Mouse (Mus musculus): ENCODE measurements around the gene Car11. TPM values are rescaled to one million over a fixed set of nuclear protein-coding genes. Genes with fewer than 3 reads are reported as not detected.

Gene Car11
- total and polyA plus RNA-seq, 3 experiments = 0.77 to 1.5 TPM; not detected in 1

DNA sequence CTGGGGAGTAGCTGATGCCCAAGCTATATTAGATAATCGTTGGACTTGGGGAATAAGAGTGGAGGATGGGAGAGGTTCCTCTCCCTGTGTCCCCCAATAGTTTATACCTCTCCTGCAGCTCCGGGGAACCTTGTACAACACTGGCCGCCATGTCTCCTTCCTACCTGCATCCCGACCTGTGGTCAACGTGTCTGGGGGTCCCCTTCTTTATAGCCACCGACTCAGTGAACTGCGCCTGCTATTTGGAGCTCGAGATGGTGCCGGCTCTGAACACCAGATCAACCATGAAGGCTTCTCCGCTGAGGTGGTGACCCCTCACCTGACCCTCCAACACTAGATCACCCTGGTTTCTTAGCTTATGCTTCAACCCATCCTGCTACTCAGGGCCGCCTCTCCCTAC, 2.7 kb downstream of the Car11 start:
- Histone ChIP-seq H3K4me1 (ENCODE audit: control insufficient read depth in 1 of 2, insufficient read depth in 2 of 2, low read length in 2 of 2) (peaks cover 0 to 6% of the 10 kb centered on the region in 2 experiments; a peak in 2 of 4 replicates), H3K27ac (ENCODE audit: control insufficient read depth, low read depth, low read length) (no peak overlapping the region), H3K27me3 (ENCODE audit: control insufficient read depth in 1 of 2, insufficient read depth in 2 of 2, low read length in 2 of 2) (peaks cover 0 to 4% of the 10 kb centered on the region in 2 experiments; a peak in 2 of 4 replicates), H3K9ac (ENCODE audit: control insufficient read depth, low read depth, low read length, poor library complexity, severe bottlenecking) (no peak overlapping the region), H3K36me3 (ENCODE audit: control insufficient read depth in 1 of 2, insufficient read depth in 2 of 2, low read length in 2 of 2) (no peaks in the 10 kb centered on the region), H3K79me2 (ENCODE audit: control insufficient read depth, insufficient read depth, low read length, poor library complexity) (peaks cover 7% of the 10 kb centered on the region), H3K4me3 (ENCODE audit: control insufficient read depth in 1 of 2, insufficient read depth in 1 of 2, low read depth in 2 of 2, low read length in 2 of 2) (no peak overlapping the region), H3K9me3 (replicated peaks; ENCODE audit: insufficient read depth, low read length) (no peaks in the 10 kb centered on the region)
- DNase-seq (ENCODE audit: low read depth, low spot score) = no peak
- no peak for TF ChIP-seq NRF1 (IDR thresholded peaks at IDR 0.05; ENCODE audit: insufficient read depth, low read depth, low read length, poor library complexity, severe bottlenecking)
- TF ChIP-seq JUND (IDR thresholded peaks at IDR 0.05; ENCODE audit: low read depth, low read length) = no peak
- TF ChIP-seq ELF1 (IDR thresholded peaks at IDR 0.05; ENCODE audit: low read depth, low read length) = no peak
- TF ChIP-seq USF2 (IDR thresholded peaks at IDR 0.05; ENCODE audit: borderline replicate concordance in 1 of 2, insufficient read depth in 1 of 2, low read depth in 1 of 2, low read length in 2 of 2) = no peak
- TF ChIP-seq NELFE (IDR thresholded peaks at IDR 0.05; ENCODE audit: low read depth, low read length) = no peak
- TF ChIP-seq SMC3 (IDR thresholded peaks at IDR 0.05; ENCODE audit: low read depth, low read length) = no peak
- TF ChIP-seq POLR2AphosphoS5 (IDR thresholded peaks at IDR 0.05; ENCODE audit: borderline replicate concordance, low read depth, low read length) = no peak
- no peak for TF ChIP-seq TCF12 (IDR thresholded peaks at IDR 0.05; ENCODE audit: low read depth, low read length)
- no peak for TF ChIP-seq MAFK (IDR thresholded peaks at IDR 0.05; ENCODE audit: borderline replicate concordance, low read depth, low read length)
- TF ChIP-seq POLR2AphosphoS2 (IDR thresholded peaks at IDR 0.05; ENCODE audit: low read length) = no peak
- no peak for TF ChIP-seq ZC3H11A (IDR thresholded peaks at IDR 0.05; ENCODE audit: low read depth, low read length)
- no peak for TF ChIP-seq ZNF384 (IDR thresholded peaks at IDR 0.05; ENCODE audit: low read depth, low read length)
- no peak for TF ChIP-seq HCFC1 (IDR thresholded peaks at IDR 0.05; ENCODE audit: low read depth, low read length)
- no peak for TF ChIP-seq RAD21 (IDR thresholded peaks at IDR 0.05; ENCODE audit: low read depth, low read length)
- TF ChIP-seq KAT2A (conservative IDR thresholded peaks at IDR 0.05; ENCODE audit: low read depth, low read length) = no peak
- TF ChIP-seq ZMIZ1 (IDR thresholded peaks at IDR 0.05; ENCODE audit: low read depth, low read length) = no peak
- no peak for TF ChIP-seq RCOR1 (IDR thresholded peaks at IDR 0.05; ENCODE audit: low read depth, low read length)

DNA sequence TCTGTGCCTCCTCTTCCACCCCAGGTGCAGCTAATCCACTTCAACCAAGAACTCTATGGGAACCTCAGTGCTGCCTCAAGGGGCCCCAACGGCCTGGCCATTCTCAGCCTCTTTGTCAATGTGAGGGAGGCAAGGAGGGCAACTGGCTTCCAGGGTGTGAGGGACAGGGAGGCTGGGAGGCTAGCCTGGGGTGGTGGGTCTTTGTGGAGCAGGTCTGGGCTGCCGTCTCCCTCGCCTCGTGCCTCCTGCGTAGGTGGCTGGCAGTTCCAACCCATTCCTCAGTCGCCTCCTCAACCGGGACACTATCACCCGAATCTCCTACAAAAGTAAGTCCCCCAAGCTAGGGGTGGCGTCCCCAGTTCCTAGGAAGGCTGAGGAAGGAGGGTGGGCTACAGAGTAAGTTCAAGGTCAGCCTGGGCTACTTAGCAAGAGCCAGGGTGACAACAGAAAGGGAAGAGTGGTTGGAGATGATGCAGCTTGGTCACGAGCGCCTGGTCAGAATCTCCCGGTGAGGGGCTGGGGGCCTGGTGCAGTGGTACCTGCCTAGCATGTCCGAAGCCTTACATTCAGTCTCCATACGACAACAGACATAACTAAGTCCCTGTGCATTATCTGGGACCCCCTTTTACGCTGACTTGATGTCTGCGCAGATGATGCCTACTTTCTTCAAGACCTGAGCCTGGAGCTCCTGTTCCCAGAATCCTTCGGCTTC, 3.3 kb downstream of the Car11 start:
- H3K36me3 ChIP-seq (ENCODE audit: control insufficient read depth in 1 of 2, insufficient read depth in 2 of 2, low read length in 2 of 2) = no peaks in the 10 kb centered on the region
- no peak overlapping the region for H3K4me3 ChIP-seq (ENCODE audit: control insufficient read depth in 1 of 2, insufficient read depth in 1 of 2, low read depth in 2 of 2, low read length in 2 of 2)
- peaks cover 0 to 4% of the 10 kb centered on the region in 2 experiments; a peak in 2 of 4 replicates for H3K27me3 ChIP-seq (ENCODE audit: control insufficient read depth in 1 of 2, insufficient read depth in 2 of 2, low read length in 2 of 2)
- H3K79me2 ChIP-seq (ENCODE audit: control insufficient read depth, insufficient read depth, low read length, poor library complexity) = peaks cover 7% of the 10 kb centered on the region
- H3K4me1 ChIP-seq (ENCODE audit: control insufficient read depth in 1 of 2, insufficient read depth in 2 of 2, low read length in 2 of 2) = peaks cover 0 to 8% of the 10 kb centered on the region in 2 experiments; a peak in 2 of 4 replicates
- TF ChIP-seq POLR2A (IDR thresholded peaks at IDR 0.05; ENCODE audit: control insufficient read depth in 1 of 2, insufficient read depth in 1 of 2, low read depth in 1 of 2, low read length in 2 of 2, poor library complexity in 1 of 2) (no peak), BHLHE40 (IDR thresholded peaks at IDR 0.05; ENCODE audit: borderline replicate concordance, low read depth, low read length) (no peak), NELFE (IDR thresholded peaks at IDR 0.05; ENCODE audit: low read depth, low read length) (no peak), MYB (IDR thresholded peaks at IDR 0.05; ENCODE audit: low read depth, low read length) (no peak), TBP (IDR thresholded peaks at IDR 0.05; ENCODE audit: low read depth, low read length) (no peak)
- no peaks in the 10 kb centered on the region for H3K9me3 ChIP-seq (replicated peaks; ENCODE audit: insufficient read depth, low read length)
- no peak overlapping the region for H3K9ac ChIP-seq (ENCODE audit: control insufficient read depth, low read depth, low read length, poor library complexity, severe bottlenecking)
- DNase-seq (ENCODE audit: low read depth, low spot score) = no peak
- H3K27ac ChIP-seq (ENCODE audit: control insufficient read depth, low read depth, low read length) = no peak overlapping the region

Data from MEL (cell line).